Mouse (Mus musculus): ENCODE results near the gene Gimap9. TPM values are rescaled to one million over a fixed set of nuclear protein-coding genes. Genes with fewer than 3 reads are reported as not detected.

The Gimap9 gene
- 2.9 and 3.6 TPM in 2 replicates for polyA plus RNA-seq (2015; fragmentation: Nextera tagmentation; extraction: Ambion mirVana)

GRCm38 (mm10) chr6:48675931-48676859 is at the start of gene Gimap9:
Gene Gimap9, plus strand, starts transcription at chr6:48676129.
- 0 out of 2 replicates have a peak, but pooled peaks cover 3% of the 10 kb centered on the region for H3K4me1 ChIP-seq (replicated peaks)
- 19% methylated on average over 13 of the region's 13 CpGs for WGBS
- no peaks in the 10 kb centered on the region for H3K36me3 ChIP-seq
- 0 out of 2 replicates have a peak within 1 kb of the TSS, but pooled peaks have one; percentile 35 for H3K9ac ChIP-seq
- H3K9me3 ChIP-seq = no peaks in the 10 kb centered on the region
- no peak within 1 kb of the TSS for H3K27ac ChIP-seq
- ATAC-seq (ENCODE audit: low FRiP score) = no peak
- H3K4me2 ChIP-seq = peak within 1 kb of the TSS; percentile 31
- H3K27me3 ChIP-seq = no peaks in the 10 kb centered on the region
- H3K4me3 ChIP-seq = peak within 1 kb of the TSS; percentile 10; the same call in 1 of the 2 replicates

GRCm38 (mm10) chr6:48626464-48626863 is 49.5 kb upstream of the Gimap9 start, which contains the start of gene AI854703:
Gene AI854703, plus strand, starts transcription at chr6:48626764.
- H3K9me3 ChIP-seq = no peaks in the 10 kb centered on the region
- peaks cover 28% of the 10 kb centered on the region for H3K4me1 ChIP-seq (replicated peaks)
- 30% methylated on average over 8 of the region's 8 CpGs for WGBS
- H3K4me2 ChIP-seq = peak within 1 kb of the TSS; percentile 75
- no peak for ATAC-seq (ENCODE audit: low FRiP score)
- H3K9ac ChIP-seq = peak within 1 kb of the TSS; percentile 69
- peak within 1 kb of the TSS; percentile 53 for H3K4me3 ChIP-seq
- H3K27me3 ChIP-seq = peaks cover 55% of the 10 kb centered on the region
- no peak within 1 kb of the TSS for H3K27ac ChIP-seq
- peaks cover 13% of the 10 kb centered on the region for H3K36me3 ChIP-seq

GRCm38 (mm10) chr6:48626984-48627383 is 48.9 kb upstream of the Gimap9 start:
- WGBS = under 1% methylated on average over 32 of the region's 32 CpGs
- peak overlapping the region; percentile 53 for H3K4me3 ChIP-seq
- peaks cover 55% of the 10 kb centered on the region for H3K27me3 ChIP-seq
- peak; percentile 31; the same call in 1 of the 2 replicates for ATAC-seq (ENCODE audit: low FRiP score)
- H3K9me3 ChIP-seq = no peaks in the 10 kb centered on the region
- H3K9ac ChIP-seq = peak overlapping the region; percentile 69
- peak overlapping the region; percentile 75 for H3K4me2 ChIP-seq
- H3K27ac ChIP-seq = no peak overlapping the region
- H3K36me3 ChIP-seq = peaks cover 7% of the 10 kb centered on the region; the same call in 1 of the 2 replicates
- peaks cover 28% of the 10 kb centered on the region for H3K4me1 ChIP-seq (replicated peaks)

DNA sequence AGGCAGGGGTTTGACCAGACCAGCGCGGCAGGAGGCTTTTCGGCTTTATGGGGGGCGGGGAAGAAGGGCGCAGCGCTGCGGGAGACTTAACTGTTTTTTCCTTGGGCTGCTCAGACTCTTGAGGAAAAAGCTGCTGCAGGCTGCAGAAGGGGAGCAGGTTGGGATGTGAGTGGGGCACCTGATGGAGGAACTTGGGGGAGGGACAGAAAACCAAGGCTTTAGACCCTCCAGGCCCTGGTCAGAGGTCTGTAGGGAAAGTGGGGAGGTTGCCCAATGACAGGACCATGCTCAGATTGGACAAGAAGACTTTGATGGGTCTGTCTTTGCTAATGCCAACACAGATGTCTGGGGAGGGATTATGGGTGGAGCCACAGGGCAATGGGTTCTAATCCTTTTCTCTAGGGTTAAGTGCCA is 48.4 kb upstream of the Gimap9 start:
- WGBS = 7% methylated on average over 7 of the region's 7 CpGs
- Histone ChIP-seq H3K36me3 (0 out of 2 replicates have a peak, but pooled peaks cover 5% of the 10 kb centered on the region), H3K27ac (no peak overlapping the region), H3K27me3 (peaks cover 55% of the 10 kb centered on the region), H3K4me1 (replicated peaks) (peaks cover 28% of the 10 kb centered on the region), H3K4me3 (peak overlapping the region; percentile 53), H3K9me3 (no peaks in the 10 kb centered on the region), H3K4me2 (peak overlapping the region; percentile 75), H3K9ac (peak overlapping the region; percentile 69)
- no peak for ATAC-seq (ENCODE audit: low FRiP score)

GRCm38 (mm10) chr6:48628377-48628776 is 47.6 kb upstream of the Gimap9 start:
- no peak overlapping the region for H3K4me3 ChIP-seq
- 0 out of 2 replicates have a peak, but pooled peaks cover 2% of the 10 kb centered on the region for H3K36me3 ChIP-seq
- H3K4me2 ChIP-seq = no peak overlapping the region
- peaks cover 55% of the 10 kb centered on the region for H3K27me3 ChIP-seq
- H3K4me1 ChIP-seq (replicated peaks) = peaks cover 28% of the 10 kb centered on the region
- 0 out of 2 replicates have a peak overlapping the region, but pooled peaks have one; percentile 77 for H3K9ac ChIP-seq
- ATAC-seq (ENCODE audit: low FRiP score) = no peak
- WGBS = 76% methylated on average over 3 of the region's 3 CpGs
- no peaks in the 10 kb centered on the region for H3K9me3 ChIP-seq
- no peak overlapping the region for H3K27ac ChIP-seq

- peaks cover 55% of the 10 kb centered on the region for H3K27me3 ChIP-seq
- WGBS = 7% methylated on average over 54 of the region's 54 CpGs
- peak; percentile 75 for ATAC-seq (ENCODE audit: low FRiP score)
Observed at GRCm38 (mm10) chr6:48628808-48629660, 46.9 kb upstream of the Gimap9 start.

DNA sequence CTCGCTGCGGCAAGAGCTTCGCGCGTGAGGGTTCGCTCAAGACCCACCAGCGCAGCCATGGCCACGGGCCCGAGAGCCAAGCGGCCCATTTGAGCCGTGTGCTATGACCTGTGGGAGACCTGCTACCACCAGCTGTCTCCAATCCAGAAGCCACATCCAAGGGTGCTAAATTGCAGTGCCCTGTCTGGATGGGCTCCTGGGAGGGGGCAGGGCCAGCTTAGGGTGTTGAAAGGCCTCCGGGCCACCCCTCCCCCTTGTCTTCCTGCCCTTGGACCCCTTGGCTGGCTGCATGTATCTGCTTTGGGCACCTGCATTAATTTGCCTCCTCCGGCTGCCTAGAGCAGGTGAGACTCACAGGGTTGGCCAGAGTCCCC is 46.3 kb upstream of the Gimap9 start:
- Histone ChIP-seq H3K4me3 (peak overlapping the region; percentile 48), H3K27me3 (peaks cover 55% of the 10 kb centered on the region), H3K9ac (peak overlapping the region; percentile 77), H3K4me2 (peak overlapping the region; percentile 77), H3K9me3 (no peaks in the 10 kb centered on the region), H3K36me3 (no peaks in the 10 kb centered on the region), H3K4me1 (replicated peaks) (peaks cover 28% of the 10 kb centered on the region), H3K27ac (peak overlapping the region; percentile 52)
- peak; percentile 29 for ATAC-seq (ENCODE audit: low FRiP score)
- 16% methylated on average over 13 of the region's 13 CpGs for WGBS

More at GRCm38 (mm10) chr6:48628808-48629660, 46.9 kb upstream of the Gimap9 start:
- H3K36me3 ChIP-seq = no peaks in the 10 kb centered on the region
- H3K9me3 ChIP-seq = no peaks in the 10 kb centered on the region
- peak overlapping the region; percentile 77 for H3K4me2 ChIP-seq
- H3K4me3 ChIP-seq = peak overlapping the region; percentile 48
- H3K27ac ChIP-seq = peak overlapping the region; percentile 52
- peak overlapping the region; percentile 77 for H3K9ac ChIP-seq
- peaks cover 28% of the 10 kb centered on the region for H3K4me1 ChIP-seq (replicated peaks)

DNA sequence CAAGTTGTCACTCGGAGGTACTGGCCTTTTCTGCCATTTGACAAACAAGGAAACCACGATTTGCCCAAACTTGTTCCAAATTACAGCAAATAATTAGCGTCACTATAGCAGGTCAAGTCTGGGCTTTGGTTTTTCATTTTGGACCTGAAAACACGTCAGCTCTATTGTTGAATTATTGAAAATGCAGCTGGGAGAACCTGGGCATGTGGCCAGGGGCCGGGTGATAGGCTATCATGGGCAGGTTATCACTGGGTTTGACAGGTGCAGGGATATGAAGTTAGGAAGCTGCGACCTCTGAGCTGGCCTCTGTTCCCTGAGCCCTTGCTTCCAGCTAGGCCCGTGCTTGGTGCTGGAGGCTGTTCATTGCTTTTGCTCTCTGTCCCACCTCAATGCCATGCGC is 45.1 kb upstream of the Gimap9 start:
- no peak for ATAC-seq (ENCODE audit: low FRiP score)
- Histone ChIP-seq H3K4me3 (no peak overlapping the region), H3K36me3 (no peaks in the 10 kb centered on the region), H3K27ac (no peak overlapping the region), H3K4me1 (replicated peaks) (peaks cover 28% of the 10 kb centered on the region), H3K9me3 (no peaks in the 10 kb centered on the region), H3K27me3 (peaks cover 45% of the 10 kb centered on the region), H3K9ac (no peak overlapping the region), H3K4me2 (no peak overlapping the region)
- WGBS = 92% methylated on average over 8 of the region's 8 CpGs

DNA sequence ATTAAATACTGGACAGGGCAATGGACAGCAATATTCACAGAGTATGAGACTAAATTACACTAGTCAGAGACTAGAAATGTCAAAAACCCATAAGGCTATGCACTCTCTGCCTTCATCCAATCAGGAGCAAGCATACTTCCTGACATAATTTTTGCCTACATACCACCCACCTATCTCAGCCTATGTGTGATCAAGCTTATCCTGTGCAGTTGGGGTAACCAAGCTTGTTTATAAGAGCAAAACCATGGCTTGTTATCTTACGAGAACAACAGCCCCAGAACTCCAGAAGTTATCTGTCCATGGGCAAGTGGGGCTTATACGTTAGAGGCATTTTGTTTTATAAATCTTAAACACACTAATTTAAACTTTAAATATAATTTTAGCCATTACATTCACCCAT is 40.8 kb upstream of the Gimap9 start:
- ATAC-seq (ENCODE audit: low FRiP score) = no peak
- Histone ChIP-seq H3K4me2 (no peak overlapping the region), H3K27me3 (peaks cover 5% of the 10 kb centered on the region; the same call in 1 of the 2 replicates), H3K9me3 (no peaks in the 10 kb centered on the region), H3K9ac (no peak overlapping the region), H3K36me3 (no peaks in the 10 kb centered on the region), H3K4me3 (no peak overlapping the region), H3K27ac (no peak overlapping the region), H3K4me1 (replicated peaks) (no peaks in the 10 kb centered on the region)
- WGBS = 92% methylated on average over 2 of the region's 2 CpGs

- Histone ChIP-seq H3K27ac (no peak overlapping the region), H3K9me3 (no peaks in the 10 kb centered on the region), H3K27me3 (no peaks in the 10 kb centered on the region), H3K36me3 (no peaks in the 10 kb centered on the region), H3K9ac (no peak overlapping the region), H3K4me2 (no peak overlapping the region), H3K4me3 (no peak overlapping the region), H3K4me1 (replicated peaks) (no peaks in the 10 kb centered on the region)
- WGBS = 39% methylated on average over 6 of the region's 6 CpGs
- no peak for ATAC-seq (ENCODE audit: low FRiP score)
Observed at GRCm38 (mm10) chr6:48636515-48636914, 39.4 kb upstream of the Gimap9 start.

- no peak overlapping the region for H3K9ac ChIP-seq
- ATAC-seq (ENCODE audit: low FRiP score) = no peak
- 66% methylated on average over 6 of the region's 6 CpGs for WGBS
Observed at GRCm38 (mm10) chr6:48637811-48638500, 38.0 kb upstream of the Gimap9 start.

More at GRCm38 (mm10) chr6:48637811-48638500, 38.0 kb upstream of the Gimap9 start:
- Histone ChIP-seq H3K9me3 (no peaks in the 10 kb centered on the region), H3K36me3 (no peaks in the 10 kb centered on the region), H3K27me3 (no peaks in the 10 kb centered on the region), H3K4me3 (no peak overlapping the region), H3K27ac (no peak overlapping the region), H3K4me1 (replicated peaks) (no peaks in the 10 kb centered on the region), H3K4me2 (no peak overlapping the region)

Data from hindbrain, embryonic 13.5 days (tissue).